Mouse (Mus musculus) testis, postnatal 10 days (tissue): ENCODE results near the gene Dolpp1.

ENCODE experiments used
- DNase-seq: peaks from one replicate; pipeline ENCODE4 v3.0.0; 2021; ENCODE audit warnings: low spot score

The Dolpp1 gene

DNA sequence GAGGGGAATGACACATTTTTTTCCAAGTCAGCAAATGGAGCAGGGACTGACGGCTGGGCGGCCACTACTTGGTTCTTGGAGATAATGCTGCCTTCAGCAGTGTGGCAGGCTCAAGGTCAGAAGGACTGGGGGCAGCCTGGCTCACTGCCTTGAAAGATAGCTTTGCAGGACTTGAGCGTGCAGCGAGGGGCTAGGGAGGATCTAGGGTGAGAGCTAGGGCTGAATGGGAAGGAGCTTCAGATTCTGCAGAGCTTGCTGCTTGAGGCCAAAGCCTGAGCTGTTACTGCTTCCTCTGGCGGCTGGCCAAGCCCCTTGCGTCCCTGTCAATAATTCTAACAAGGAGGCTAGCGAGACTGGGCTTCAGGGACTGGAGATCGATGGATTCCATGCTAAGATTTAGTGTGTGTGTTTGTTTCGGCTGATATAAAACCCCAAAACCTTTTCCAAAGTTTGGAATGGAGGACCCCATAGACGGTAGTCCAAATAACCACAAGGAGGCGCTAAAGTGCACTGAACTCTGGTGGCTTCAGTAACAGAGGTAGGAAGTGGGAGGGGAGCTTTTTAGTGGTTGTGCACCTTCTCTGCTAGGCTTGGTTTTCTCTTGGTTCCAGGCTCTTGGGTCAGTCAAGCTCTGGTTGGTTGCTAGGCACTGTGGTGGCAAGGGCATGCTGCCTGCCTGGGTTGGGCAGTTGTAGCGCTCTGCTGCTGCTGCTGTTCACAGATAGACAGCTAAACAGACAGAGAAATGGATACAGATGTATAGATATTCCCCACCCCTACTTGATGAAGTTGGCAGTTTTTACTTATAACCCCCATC lies 48.9 kb downstream of the Dolpp1 start:
- DNase-seq = peak; percentile 86

DNA sequence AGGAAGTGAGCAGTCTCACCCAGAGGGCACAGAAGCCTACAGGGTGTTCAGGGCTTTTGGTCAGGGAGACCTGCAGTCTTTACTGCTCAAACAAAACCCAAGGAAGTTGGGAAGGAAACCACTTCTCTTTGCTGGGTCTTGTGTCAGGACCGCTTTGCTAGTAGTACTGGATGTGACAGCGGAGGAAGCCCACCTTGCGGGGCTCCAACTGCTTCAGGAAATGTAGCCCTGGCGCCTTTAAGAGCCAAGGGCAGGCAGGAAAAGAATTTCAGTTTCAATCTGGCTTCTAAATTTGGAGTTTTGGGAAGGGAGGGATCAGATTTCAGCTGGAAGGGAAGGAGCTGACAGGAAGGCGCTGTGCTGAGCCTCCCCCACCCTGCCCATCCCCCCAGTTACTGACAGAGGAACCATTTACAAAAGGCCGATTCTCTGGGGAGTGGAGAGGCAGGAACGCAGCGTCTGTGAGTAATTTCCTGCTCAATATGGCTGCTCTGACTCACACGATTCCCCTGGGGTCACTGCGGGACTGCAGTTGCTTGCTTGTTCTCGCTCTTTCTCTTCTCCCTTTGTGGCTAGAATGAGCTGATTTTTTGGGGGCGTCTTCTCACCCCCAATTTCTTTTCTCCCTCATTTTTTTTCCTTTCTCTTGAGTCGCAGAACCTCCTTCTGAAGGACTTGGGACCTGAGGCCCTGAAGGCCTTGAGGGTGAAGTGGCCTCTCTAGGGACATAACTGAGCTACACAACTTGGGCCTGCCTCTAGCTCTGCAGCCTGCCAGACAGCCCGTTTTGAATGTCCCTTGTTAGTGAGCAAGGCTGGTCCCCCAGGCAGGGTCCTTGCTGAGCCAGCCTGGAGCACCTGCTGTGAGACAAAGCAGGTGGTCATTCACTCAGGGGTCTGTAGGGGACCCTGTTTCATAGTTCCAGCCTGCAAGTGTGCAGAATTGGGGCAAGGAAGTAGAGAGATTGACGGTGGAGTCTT lies 49.8 kb downstream of the Dolpp1 start:
- peak; percentile 81 for DNase-seq

- no peak for DNase-seq
Observed at GRCm38 (mm10) chr2:30442498-30442890, 50.4 kb downstream of the Dolpp1 start.

- DNase-seq = no peak
Observed at GRCm38 (mm10) chr2:30443281-30443680, 51.2 kb downstream of the Dolpp1 start.

- DNase-seq = no peak
Observed at GRCm38 (mm10) chr2:30444006-30444405, 52.0 kb downstream of the Dolpp1 start.

GRCm38 (mm10) chr2:30444450-30444849 lies 52.4 kb downstream of the Dolpp1 start:
- DNase-seq = no peak

GRCm38 (mm10) chr2:30445312-30445711 lies 53.3 kb downstream of the Dolpp1 start:
- DNase-seq = no peak

DNA sequence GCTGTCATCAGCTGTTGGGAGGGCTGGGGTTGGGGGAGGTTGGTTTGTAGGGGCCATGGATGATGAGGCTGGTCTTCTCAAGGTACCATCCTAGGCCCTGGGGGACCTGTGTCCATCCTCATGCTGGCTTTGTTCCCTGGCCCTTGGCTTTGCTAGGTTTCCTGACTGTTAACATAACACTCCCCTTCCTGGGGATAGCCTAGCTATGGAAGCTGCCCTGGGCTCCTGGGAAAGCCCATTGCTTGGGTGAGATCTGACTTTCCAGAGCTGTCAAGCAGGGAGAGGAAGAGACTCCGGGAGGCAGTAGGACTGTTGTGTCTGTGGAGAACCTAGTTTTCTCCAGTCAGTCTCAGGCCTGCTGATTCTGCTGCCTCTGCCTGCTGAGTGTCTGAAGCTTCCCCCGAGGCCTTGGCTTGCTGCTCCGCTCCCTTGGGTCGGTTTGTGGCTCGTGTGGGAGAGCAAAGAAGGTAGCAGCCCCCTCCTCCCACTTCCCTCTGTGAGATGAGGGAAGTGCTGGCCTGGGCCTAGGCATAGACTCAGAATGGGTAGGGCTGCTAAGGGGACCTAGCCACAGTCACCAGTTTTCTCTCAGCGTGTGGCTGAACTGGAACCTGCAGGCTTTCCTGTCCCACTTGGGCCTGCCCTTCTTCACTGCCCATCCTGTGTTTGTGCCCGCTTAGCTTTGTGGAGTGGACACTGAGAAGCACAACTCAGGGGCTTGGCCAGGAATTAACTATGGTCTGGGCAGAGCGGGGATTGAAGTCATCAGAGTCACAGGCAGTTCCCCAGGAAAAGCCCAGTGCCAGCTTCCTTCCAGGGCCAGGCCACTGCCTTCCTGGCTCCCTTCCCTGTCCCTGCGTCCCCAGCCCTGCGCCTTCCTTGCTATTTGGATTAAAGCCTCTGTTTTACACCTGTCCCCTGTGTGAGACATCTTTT lies 55.1 kb downstream of the Dolpp1 start:
- DNase-seq = no peak

GRCm38 (mm10) chr2:30448371-30448770 lies 56.3 kb downstream of the Dolpp1 start:
- DNase-seq = no peak
